ENCODE assay signal across 17 mouse cellular contexts in genomic region chr17:71191651-71192419, GRCm38 (mm10). TPM values are rescaled to one million over a fixed set of nuclear protein-coding genes. Genes with fewer than 3 reads are reported as not detected.
DNase-seq lines count a peak whose midpoint lies in the region; ATAC-seq and TF ChIP-seq lines count a peak whose summit lies in the region.
"Had no signal": no experiment of that assay in that cellular context is flagged by ENCODE, and none has a peak within 500 bp of the region (broad histone marks: within the 10 kb centered on the region; RNA-seq: fewer than 3 reads in every experiment).

No protein-coding gene starts in this region.

- dilution Hi-C loops in CH12.LX (cut with MboI; ENCODE audit: extremely low pct_ligation_motif_present, extremely low pct_unique_long_range_greater_than_20kb, low sequenced_read_pairs): no loop called here

- peaks cover 16 to 76% of the 10 kb centered on the region in 2 experiments for H3K4me1 ChIP-seq in CH12.LX (ENCODE audit: control insufficient read depth in 1 of 2, insufficient read depth in 2 of 2)
- H3K4me1 ChIP-seq in lung, postnatal 0 days (ENCODE audit: insufficient read depth, low read depth, low read length): peaks cover 14% of the 10 kb centered on the region; the same call in 1 of the 2 replicates
- no peaks in the 10 kb centered on the region for H3K4me1 ChIP-seq in hindbrain, embryonic 10.5 days (replicated peaks)

- in situ Hi-C loops in CH12.LX (cut with MboI; ENCODE audit: low pct_ligation_motif_present, low pct_unique_long_range_greater_than_20kb, low sequenced_read_pairs): no loop called here

- H3K4me2 ChIP-seq in CH12.LX (ENCODE audit: insufficient read depth, low read depth, poor library complexity, severe bottlenecking): 0 out of 2 replicates have a peak overlapping the region, but pooled peaks have one; percentile 1
- peak overlapping the region; percentile 17; the same call in 1 of the 2 replicates for H3K4me2 ChIP-seq in lung, postnatal 0 days (replicated peaks; ENCODE audit: low read depth, low read length)
- H3K4me2 ChIP-seq: midbrain, embryonic 12.5 days had no signal

- peak in 1 of 2 experiments; percentile 44; a peak in 2 of 4 replicates for TF ChIP-seq CTCF in CH12.LX (conservative IDR thresholded peaks at IDR 0.05 in 1 of 2, IDR thresholded peaks at IDR 0.05 in 1 of 2; ENCODE audit: low read depth in 2 of 2, low read length in 2 of 2)
- peak; percentile 50 for TF ChIP-seq CTCF in lung, postnatal 0 days (IDR thresholded peaks at IDR 0.05)

- H3K9ac ChIP-seq in CH12.LX (ENCODE audit: insufficient read depth, low read depth): no peak overlapping the region
- H3K9ac ChIP-seq in lung, postnatal 0 days (replicated peaks; ENCODE audit: low read depth): no peak overlapping the region
- H3K9ac ChIP-seq: liver, embryonic 14.5 days; midbrain, embryonic 12.5 days had no signal

- H3K79me2 ChIP-seq in CH12.LX (replicated peaks; ENCODE audit: control insufficient read depth, extremely low read depth, insufficient read depth, poor library complexity, severe bottlenecking): peaks cover 50% of the 10 kb centered on the region

- peak; percentile 16 for TF ChIP-seq RAD21 in CH12.LX (IDR thresholded peaks at IDR 0.05; ENCODE audit: low read depth, low read length)

- H3K36me3 ChIP-seq in CH12.LX (replicated peaks in 1 of 2; ENCODE audit: control insufficient read depth in 1 of 2, insufficient read depth in 1 of 2, low read length in 1 of 2): no peaks in the 10 kb centered on the region
- H3K36me3 ChIP-seq in lung, postnatal 0 days (ENCODE audit: insufficient read depth, low read length): no peaks in the 10 kb centered on the region
- H3K36me3 ChIP-seq in hindbrain, embryonic 10.5 days: 0 out of 2 replicates have a peak, but pooled peaks cover 3% of the 10 kb centered on the region
- H3K36me3 ChIP-seq: heart, embryonic 10.5 days; midbrain, embryonic 12.5 days had no signal

- peak; percentile 55; the same call in 1 of the 2 replicates for TF ChIP-seq EP300 in CH12.LX (IDR thresholded peaks at IDR 0.05; ENCODE audit: low read length)
- TF ChIP-seq EP300 in lung, postnatal 0 days (IDR thresholded peaks at IDR 0.05): no peak

- no peaks in the 10 kb centered on the region for H3K27me3 ChIP-seq in CH12.LX (replicated peaks)
- no peaks in the 10 kb centered on the region for H3K27me3 ChIP-seq in lung, postnatal 0 days (replicated peaks; ENCODE audit: insufficient read depth, low read length)
- no peaks in the 10 kb centered on the region for H3K27me3 ChIP-seq in hindbrain, embryonic 10.5 days (ENCODE audit: insufficient read depth, poor library complexity, severe bottlenecking)
- H3K27me3 ChIP-seq: midbrain, embryonic 12.5 days; Patski had no signal

- no peaks in the 10 kb centered on the region for H3K9me3 ChIP-seq in CH12.LX (replicated peaks; ENCODE audit: low read length)
- H3K9me3 ChIP-seq in lung, postnatal 0 days (ENCODE audit: low read length): no peaks in the 10 kb centered on the region
- H3K9me3 ChIP-seq in hindbrain, embryonic 10.5 days: peaks cover 11% of the 10 kb centered on the region
- H3K9me3 ChIP-seq: midbrain, embryonic 12.5 days had no signal

- no peak for TF ChIP-seq POLR2A in CH12.LX (IDR thresholded peaks at IDR 0.05; ENCODE audit: low read depth, low read length)

- DNase-seq in lung, adult 18-20 months: peak; percentile 55 to 56
- DNase-seq in lung, postnatal 25 days (ENCODE audit: low spot score): no peak
- DNase-seq in CH12.LX (ENCODE audit: extremely low read depth): peak; percentile 64
- DNase-seq in lung, postnatal 0 days (ENCODE audit: low spot score): peak; percentile 48
- no peak for DNase-seq in hindbrain, embryonic 10.5 days (ENCODE audit: low spot score)
- DNase-seq in spleen, postnatal 10 days (ENCODE audit: low spot score in 2 of 2): no peak
- DNase-seq in ovary, postnatal 10 days (ENCODE audit: low spot score): no peak
- DNase-seq: cerebellum, adult 11 months; gastrocnemius, adult 2 months; heart, postnatal 36 days; kidney, adult 11 months had no signal

- H3K27ac ChIP-seq in CH12.LX (ENCODE audit: insufficient read depth, low read depth): no peak overlapping the region
- no peak overlapping the region for H3K27ac ChIP-seq in lung, postnatal 0 days (ENCODE audit: low read length)
- no peak overlapping the region for H3K27ac ChIP-seq in hindbrain, embryonic 10.5 days
- H3K27ac ChIP-seq: gastrocnemius, adult 2 months; heart, embryonic 10.5 days; liver, embryonic 14.5 days; midbrain, embryonic 12.5 days had no signal

- ATAC-seq in activated CD4-positive, CD25-positive, alpha-beta regulatory T cell, adult 4 months: peak; percentile 31
- ATAC-seq in lung, postnatal 0 days: no peak
- ATAC-seq: forebrain, embryonic 14.5 days; Patski had no signal

- no peak overlapping the region for H3K4me3 ChIP-seq in CH12.LX (replicated peaks in 1 of 3; ENCODE audit: low read depth in 2 of 3, low read length in 2 of 3, poor library complexity in 1 of 3)
- no peak overlapping the region for H3K4me3 ChIP-seq in lung, postnatal 0 days (ENCODE audit: low read depth, low read length)
- no peak overlapping the region for H3K4me3 ChIP-seq in hindbrain, embryonic 10.5 days
- H3K4me3 ChIP-seq: gastrocnemius, adult 2 months; heart, embryonic 10.5 days; midbrain, embryonic 12.5 days had no signal

- 67% methylated on average over 8 of the region's 8 CpGs for WGBS in lung, postnatal 0 days
- WGBS in hindbrain, embryonic 10.5 days: 76% methylated on average over 8 of the region's 8 CpGs

TF ChIP-seq in CH12.LX, 34 proteins besides CTCF, POLR2A, EP300 and RAD21:
- TF ChIP-seq ETS1 (conservative IDR thresholded peaks at IDR 0.05; ENCODE audit: low read depth, low read length) (peak; percentile 74), BHLHE40 (IDR thresholded peaks at IDR 0.05; ENCODE audit: low read depth, low read length) (no peak), RCOR1 (conservative IDR thresholded peaks at IDR 0.05; ENCODE audit: low read depth, low read length) (0 out of 2 replicates have a peak, but pooled peaks have one; percentile 35)

RNA-seq across cellular contexts. Expression of gene Lpin2, which starts 9.5 kb away (rescaled TPM):
- 25.1 and 28.1 TPM in 2 replicates for total RNA-seq in CH12.LX (2012; rRNA removed)
- 25.4 TPM in 2 replicates for total RNA-seq in CH12.LX (2014; rRNA removed)
- 30.4 and 31.4 TPM in 2 replicates for polyA plus RNA-seq in CH12.LX (2012; ENCODE audit: insufficient read length, low read depth)
- 10 to 100 TPM; 15.2 to 26.6 TPM for polyA plus RNA-seq in activated CD4-positive, CD25-positive, alpha-beta regulatory T cell, adult 4 months (2017; shearing (Covaris generic))
- polyA plus RNA-seq in lung, postnatal 0 days (2015; fragmentation: Nextera tagmentation; extraction: Ambion mirVana): 54.1 and 65.8 TPM in 2 replicates
- 31.1 and 33.9 TPM in 2 replicates for polyA plus RNA-seq in hindbrain, embryonic 10.5 days (2016; fragmentation: Nextera tagmentation; extraction: Ambion mirVana)

Comparison
In these comparisons a context has a peak if more than half of its experiments do, and no peak if none do; other contexts are left out.
1. DNase-seq: peak in lung, adult 18-20 months (2 of 2), CH12.LX (single experiment) and lung, postnatal 0 days (single experiment); none in lung, postnatal 25 days (single experiment), hindbrain, embryonic 10.5 days (single experiment), spleen, postnatal 10 days (0 of 2) and ovary, postnatal 10 days (single experiment).